Mouse (Mus musculus): ENCODE results near the gene Slc6a12. TPM values are rescaled to one million over a fixed set of nuclear protein-coding genes. Genes with fewer than 3 reads are reported as not detected.

The Slc6a12 gene
- polyA plus RNA-seq, 1 experiment: not detected

GRCm38 (mm10) chr6:121376159-121376558 lies 33.3 kb downstream of the Slc6a12 start:
- Histone ChIP-seq H3K27me3 (ENCODE audit: control insufficient read depth, insufficient read depth, insufficient read length) (no peaks in the 10 kb centered on the region), H3K4me2 (ENCODE audit: low read depth) (no peak overlapping the region), H3K79me2 (ENCODE audit: control insufficient read depth, insufficient read depth) (no peaks in the 10 kb centered on the region), H3K4me3 (no peak overlapping the region), H3K36me3 (ENCODE audit: control insufficient read depth, insufficient read depth) (no peaks in the 10 kb centered on the region), H3ac (ENCODE audit: control insufficient read depth, insufficient read length) (no peak overlapping the region)
- no peak for TF ChIP-seq USF1 (IDR thresholded peaks at IDR 0.05; ENCODE audit: low read depth)
- no peak for TF ChIP-seq POLR2A (IDR thresholded peaks at IDR 0.05; ENCODE audit: insufficient read length, low read depth)
- TF ChIP-seq SRF (IDR thresholded peaks at IDR 0.05; ENCODE audit: control insufficient read depth, insufficient read length, low read depth): no peak
- no peak for TF ChIP-seq MAX (IDR thresholded peaks at IDR 0.05; ENCODE audit: low read depth)
- no peak for TF ChIP-seq E2F4 (IDR thresholded peaks at IDR 0.05; ENCODE audit: insufficient read depth)
- TF ChIP-seq TCF3 (IDR thresholded peaks at IDR 0.05; ENCODE audit: insufficient read length, low read depth): no peak
- no peak for TF ChIP-seq MYOG (IDR thresholded peaks at IDR 0.05; ENCODE audit: control insufficient read depth in 1 of 3, insufficient read depth in 1 of 3, insufficient read length in 2 of 3, low read depth in 2 of 3)
- TF ChIP-seq REST (IDR thresholded peaks at IDR 0.05; ENCODE audit: insufficient read depth, insufficient read length): no peak
- TF ChIP-seq TCF12 (IDR thresholded peaks at IDR 0.05; ENCODE audit: insufficient read depth, poor library complexity, severe bottlenecking): no peak
- TF ChIP-seq CEBPB (IDR thresholded peaks at IDR 0.05; ENCODE audit: insufficient read depth, poor library complexity, severe bottlenecking): no peak
- TF ChIP-seq POLR2AphosphoS2 (IDR thresholded peaks at IDR 0.05; ENCODE audit: insufficient read length, low read depth): no peak
- no peak for TF ChIP-seq MYOD1 (IDR thresholded peaks at IDR 0.05; ENCODE audit: control insufficient read depth in 1 of 3, insufficient read length in 2 of 3, low read depth in 2 of 3)

DNA sequence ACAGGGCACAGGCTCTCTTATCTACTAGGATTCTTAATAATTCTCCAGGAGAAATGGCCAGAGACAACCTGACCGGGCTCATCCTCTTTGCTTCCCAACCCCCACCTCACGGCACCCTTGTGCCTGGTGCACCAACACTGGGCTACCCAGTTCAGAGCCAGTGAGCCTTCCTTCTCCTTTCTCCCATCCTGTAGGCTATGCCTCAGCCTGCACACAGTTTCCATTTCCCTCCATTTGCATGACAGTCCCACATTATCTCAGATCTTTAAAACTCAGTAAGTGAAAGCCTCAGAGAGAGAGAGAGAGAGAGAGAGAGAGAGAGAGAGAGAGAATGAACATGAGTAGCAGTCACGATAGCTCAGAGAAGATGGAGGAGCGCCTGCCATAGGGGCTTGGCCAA lies 35.4 kb downstream of the Slc6a12 start:
- Histone ChIP-seq H3K27me3 (ENCODE audit: control insufficient read depth, insufficient read depth, insufficient read length) (no peaks in the 10 kb centered on the region), H3K4me2 (ENCODE audit: low read depth) (no peak overlapping the region), H3K79me2 (ENCODE audit: control insufficient read depth, insufficient read depth) (no peaks in the 10 kb centered on the region), H3K4me3 (no peak overlapping the region), H3ac (ENCODE audit: control insufficient read depth, insufficient read length) (no peak overlapping the region), H3K36me3 (ENCODE audit: control insufficient read depth, insufficient read depth) (no peaks in the 10 kb centered on the region)
- TF ChIP-seq USF1 (IDR thresholded peaks at IDR 0.05; ENCODE audit: low read depth) (no peak), MYOG (IDR thresholded peaks at IDR 0.05; ENCODE audit: control insufficient read depth in 1 of 3, insufficient read depth in 1 of 3, insufficient read length in 2 of 3, low read depth in 2 of 3) (no peak), TCF12 (IDR thresholded peaks at IDR 0.05; ENCODE audit: insufficient read depth, poor library complexity, severe bottlenecking) (no peak), REST (IDR thresholded peaks at IDR 0.05; ENCODE audit: insufficient read depth, insufficient read length) (no peak), CEBPB (IDR thresholded peaks at IDR 0.05; ENCODE audit: insufficient read depth, poor library complexity, severe bottlenecking) (no peak), POLR2A (IDR thresholded peaks at IDR 0.05; ENCODE audit: insufficient read length, low read depth) (no peak), E2F4 (IDR thresholded peaks at IDR 0.05; ENCODE audit: insufficient read depth) (no peak), MAX (IDR thresholded peaks at IDR 0.05; ENCODE audit: low read depth) (no peak), POLR2AphosphoS2 (IDR thresholded peaks at IDR 0.05; ENCODE audit: insufficient read length, low read depth) (no peak)

GRCm38 (mm10) chr6:121380576-121380975 lies 37.7 kb downstream of the Slc6a12 start:
- H3K79me2 ChIP-seq (ENCODE audit: control insufficient read depth, insufficient read depth): no peaks in the 10 kb centered on the region
- no peak overlapping the region for H3K4me2 ChIP-seq (ENCODE audit: low read depth)
- TF ChIP-seq MYOD1 (IDR thresholded peaks at IDR 0.05; ENCODE audit: control insufficient read depth in 1 of 3, insufficient read length in 2 of 3, low read depth in 2 of 3) (no peak), POLR2A (IDR thresholded peaks at IDR 0.05; ENCODE audit: insufficient read length, low read depth) (no peak), MAX (IDR thresholded peaks at IDR 0.05; ENCODE audit: low read depth) (no peak), MYOG (IDR thresholded peaks at IDR 0.05; ENCODE audit: control insufficient read depth in 1 of 3, insufficient read depth in 1 of 3, insufficient read length in 2 of 3, low read depth in 2 of 3) (no peak), CEBPB (IDR thresholded peaks at IDR 0.05; ENCODE audit: insufficient read depth, poor library complexity, severe bottlenecking) (no peak), POLR2AphosphoS2 (IDR thresholded peaks at IDR 0.05; ENCODE audit: insufficient read length, low read depth) (no peak), REST (IDR thresholded peaks at IDR 0.05; ENCODE audit: insufficient read depth, insufficient read length) (no peak), SRF (IDR thresholded peaks at IDR 0.05; ENCODE audit: control insufficient read depth, insufficient read length, low read depth) (no peak), USF1 (IDR thresholded peaks at IDR 0.05; ENCODE audit: low read depth) (no peak), E2F4 (IDR thresholded peaks at IDR 0.05; ENCODE audit: insufficient read depth) (no peak), TCF3 (IDR thresholded peaks at IDR 0.05; ENCODE audit: insufficient read length, low read depth) (no peak), TCF12 (IDR thresholded peaks at IDR 0.05; ENCODE audit: insufficient read depth, poor library complexity, severe bottlenecking) (no peak)
- no peaks in the 10 kb centered on the region for H3K36me3 ChIP-seq (ENCODE audit: control insufficient read depth, insufficient read depth)
- H3K27me3 ChIP-seq (ENCODE audit: control insufficient read depth, insufficient read depth, insufficient read length): no peaks in the 10 kb centered on the region
- no peak overlapping the region for H3ac ChIP-seq (ENCODE audit: control insufficient read depth, insufficient read length)
- no peak overlapping the region for H3K4me3 ChIP-seq

GRCm38 (mm10) chr6:121382071-121382470 lies 39.2 kb downstream of the Slc6a12 start:
- Histone ChIP-seq H3K36me3 (ENCODE audit: control insufficient read depth, insufficient read depth) (no peaks in the 10 kb centered on the region), H3K4me2 (ENCODE audit: low read depth) (no peak overlapping the region), H3K27me3 (ENCODE audit: control insufficient read depth, insufficient read depth, insufficient read length) (no peaks in the 10 kb centered on the region), H3K79me2 (ENCODE audit: control insufficient read depth, insufficient read depth) (no peaks in the 10 kb centered on the region), H3ac (ENCODE audit: control insufficient read depth, insufficient read length) (no peak overlapping the region), H3K4me3 (no peak overlapping the region)
- TF ChIP-seq E2F4 (IDR thresholded peaks at IDR 0.05; ENCODE audit: insufficient read depth): no peak
- TF ChIP-seq REST (IDR thresholded peaks at IDR 0.05; ENCODE audit: insufficient read depth, insufficient read length): no peak
- TF ChIP-seq POLR2AphosphoS2 (IDR thresholded peaks at IDR 0.05; ENCODE audit: insufficient read length, low read depth): no peak
- no peak for TF ChIP-seq POLR2A (IDR thresholded peaks at IDR 0.05; ENCODE audit: insufficient read length, low read depth)
- TF ChIP-seq TCF12 (IDR thresholded peaks at IDR 0.05; ENCODE audit: insufficient read depth, poor library complexity, severe bottlenecking): no peak
- no peak for TF ChIP-seq MYOG (IDR thresholded peaks at IDR 0.05; ENCODE audit: control insufficient read depth in 1 of 3, insufficient read depth in 1 of 3, insufficient read length in 2 of 3, low read depth in 2 of 3)
- TF ChIP-seq SRF (IDR thresholded peaks at IDR 0.05; ENCODE audit: control insufficient read depth, insufficient read length, low read depth): no peak
- no peak for TF ChIP-seq CEBPB (IDR thresholded peaks at IDR 0.05; ENCODE audit: insufficient read depth, poor library complexity, severe bottlenecking)
- no peak for TF ChIP-seq TCF3 (IDR thresholded peaks at IDR 0.05; ENCODE audit: insufficient read length, low read depth)
- no peak for TF ChIP-seq MAX (IDR thresholded peaks at IDR 0.05; ENCODE audit: low read depth)
- no peak for TF ChIP-seq MYOD1 (IDR thresholded peaks at IDR 0.05; ENCODE audit: control insufficient read depth in 1 of 3, insufficient read length in 2 of 3, low read depth in 2 of 3)
- no peak for TF ChIP-seq USF1 (IDR thresholded peaks at IDR 0.05; ENCODE audit: low read depth)
